Mouse (Mus musculus) lung, postnatal 10 days (tissue): ENCODE measurements at regions not wholly inside any gene's neighbourhood (a gene's known extent, or its start where the extent isn't known, plus 50 kb on each side); places are given as distances from the start of the nearest gene placed in this dataset.
A peak's percentile ranks its signal among the peaks of the same experiment; 100 is the strongest.

Source experiments
- DNase-seq: peaks from one replicate; pipeline ENCODE4 v3.0.0; 2021

GRCm38 (mm10) chr9:83326437-83327086 is 114.4 kb downstream of the Lca5 start:
- no peak for DNase-seq

- DNase-seq, result no peak
Measured at GRCm38 (mm10) chr9:83325910-83326309, 115.0 kb downstream of the Lca5 start.

- DNase-seq, result no peak
Measured at GRCm38 (mm10) chr9:83324336-83324735, 116.6 kb downstream of the Lca5 start.

DNA sequence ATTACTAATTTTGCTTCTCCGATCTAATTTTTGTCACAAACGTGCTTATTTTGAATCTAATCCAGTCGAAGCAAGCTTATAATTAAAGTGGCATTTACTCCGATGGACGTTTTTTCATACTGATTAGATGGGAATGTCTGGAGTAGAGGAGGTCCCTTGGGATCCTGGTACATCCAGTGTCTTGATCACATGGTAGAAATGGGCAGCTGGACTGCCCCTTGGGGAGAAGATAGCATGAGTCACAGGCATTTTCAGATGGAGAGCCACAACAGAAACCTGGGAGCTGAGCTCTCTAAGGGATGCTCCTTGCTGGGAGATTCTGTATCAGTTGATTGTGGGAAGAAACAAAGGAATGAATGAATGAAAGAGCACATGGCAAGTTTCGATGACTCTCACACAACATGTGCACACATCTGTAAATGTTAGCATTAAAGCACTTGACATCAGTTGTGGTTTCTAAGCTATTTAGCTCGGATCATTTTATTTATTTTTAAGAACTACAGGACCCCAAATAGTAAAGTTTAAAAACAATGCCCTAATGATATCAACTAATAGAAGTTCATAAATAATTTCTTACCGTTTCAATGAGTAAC is 117.8 kb downstream of the Lca5 start:
- DNase-seq, result no peak

- no peak for DNase-seq
Measured at GRCm38 (mm10) chr9:83321793-83322192, 119.1 kb downstream of the Lca5 start.

- DNase-seq, result no peak
Measured at GRCm38 (mm10) chr9:83320834-83321233, 120.1 kb downstream of the Lca5 start.

GRCm38 (mm10) chr9:83316818-83317162 is 124.1 kb downstream of the Lca5 start:
- DNase-seq, result no peak

- DNase-seq, result peak; percentile 20
Measured at GRCm38 (mm10) chr9:83315941-83316817, 124.7 kb downstream of the Lca5 start.

DNA sequence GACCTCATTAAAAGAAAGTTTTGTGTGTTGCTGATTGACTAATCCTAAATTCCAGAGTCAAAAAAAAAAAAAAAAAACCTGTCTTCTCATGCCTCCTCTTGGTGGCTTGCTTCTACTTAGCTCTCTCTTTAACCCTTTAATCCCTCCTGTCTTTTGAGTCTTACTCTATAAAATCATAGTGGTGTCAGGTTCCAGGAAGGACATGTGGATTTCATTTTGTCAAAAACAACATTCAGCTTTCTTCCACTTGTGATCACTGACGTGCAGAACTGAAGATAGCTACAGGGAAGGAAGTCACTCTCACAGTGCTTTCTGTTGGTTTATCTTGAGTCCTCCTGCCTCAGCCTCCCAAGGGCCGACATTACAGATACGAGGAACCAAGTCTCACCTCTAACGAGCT is 132.2 kb downstream of the Lca5 start:
- DNase-seq, result no peak

DNA sequence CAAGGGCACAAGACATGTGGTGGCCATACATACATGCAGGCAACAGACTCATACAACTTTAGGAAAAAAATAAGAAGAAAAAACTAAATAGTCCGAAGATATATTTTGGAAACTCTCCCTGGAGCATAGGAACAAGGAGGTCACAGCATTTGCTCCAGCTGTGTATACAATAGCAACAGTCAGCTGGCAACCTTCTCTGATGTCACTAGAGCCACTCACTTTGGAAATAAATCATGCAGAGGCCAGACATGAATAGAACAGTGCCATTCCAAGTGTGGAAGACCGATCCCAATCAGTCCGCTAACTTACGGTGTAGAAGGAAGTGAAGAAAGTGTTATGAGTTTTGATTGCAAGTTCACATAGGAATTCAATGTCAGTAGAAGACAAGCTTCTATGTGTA is 132.8 kb downstream of the Lca5 start:
- peak; percentile 13 for DNase-seq

DNA sequence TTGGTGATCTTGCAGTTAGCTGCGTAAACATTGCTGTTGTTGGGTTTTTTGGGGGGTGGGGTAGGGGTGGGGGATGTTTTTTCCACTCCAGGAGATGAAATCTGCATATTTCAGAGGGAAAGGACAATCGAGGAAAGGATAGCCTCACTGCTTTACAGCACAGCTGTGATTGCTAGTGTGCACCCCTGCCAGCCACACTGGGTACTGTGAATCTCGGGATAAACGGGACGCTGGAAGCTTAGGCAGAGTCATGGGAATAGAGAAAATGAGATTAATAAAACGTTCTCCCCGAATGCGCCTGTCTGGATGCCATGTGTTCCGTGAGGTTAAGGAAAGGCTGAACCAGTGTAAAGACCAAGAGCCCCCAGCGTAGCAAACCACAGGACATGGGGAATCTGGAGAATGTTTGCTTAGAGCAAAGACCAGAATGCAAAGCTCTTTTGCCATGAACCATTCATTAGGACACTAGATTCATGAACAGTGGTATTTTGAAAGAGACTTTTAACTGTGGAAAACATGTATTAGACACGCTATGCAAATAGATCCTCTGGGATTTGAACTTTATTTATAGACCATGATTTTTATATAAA is 133.5 kb downstream of the Lca5 start:
- no peak for DNase-seq

DNA sequence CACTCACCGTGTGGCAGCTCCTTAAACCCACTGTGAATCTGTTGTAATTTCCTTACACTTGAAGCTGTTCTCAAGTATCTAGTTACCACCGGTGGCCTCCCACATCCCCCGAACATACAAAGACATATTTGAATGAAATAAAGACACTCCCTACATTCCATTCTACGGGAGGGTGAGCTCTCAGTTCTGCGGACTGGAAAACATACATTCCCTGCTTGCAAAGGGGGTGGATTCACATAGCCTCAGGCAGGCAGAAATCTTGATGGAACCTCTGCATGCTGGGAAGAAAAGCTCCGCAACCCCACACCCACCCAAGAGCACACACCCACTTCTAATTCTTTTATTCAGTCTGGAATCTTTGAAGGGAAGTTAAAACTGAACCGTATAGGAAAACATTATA is 136.0 kb downstream of the Lca5 start:
- no peak for DNase-seq

DNA sequence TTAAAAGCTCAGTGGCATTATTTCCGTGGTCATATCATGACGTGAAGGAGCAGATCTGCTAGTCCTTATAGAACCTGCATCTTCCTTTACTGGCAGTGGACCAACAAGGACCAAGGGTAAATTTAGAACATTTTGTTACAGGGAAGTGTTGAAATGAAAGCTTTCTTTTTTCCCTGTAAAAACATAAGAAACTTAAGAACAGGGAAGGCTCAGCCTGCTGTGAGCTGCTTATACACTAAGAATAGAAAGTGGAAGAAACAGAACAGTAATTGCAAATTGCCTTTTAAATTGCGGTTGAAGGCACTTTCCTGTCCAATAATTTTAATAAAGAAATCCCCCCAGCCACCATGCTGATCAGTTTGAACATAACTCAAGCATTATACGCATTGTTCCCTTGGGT is 140.4 kb downstream of the Lca5 start:
- DNase-seq, result no peak

- no peak for DNase-seq
Measured at GRCm38 (mm10) chr9:83300044-83300443, 140.9 kb downstream of the Lca5 start.

DNA sequence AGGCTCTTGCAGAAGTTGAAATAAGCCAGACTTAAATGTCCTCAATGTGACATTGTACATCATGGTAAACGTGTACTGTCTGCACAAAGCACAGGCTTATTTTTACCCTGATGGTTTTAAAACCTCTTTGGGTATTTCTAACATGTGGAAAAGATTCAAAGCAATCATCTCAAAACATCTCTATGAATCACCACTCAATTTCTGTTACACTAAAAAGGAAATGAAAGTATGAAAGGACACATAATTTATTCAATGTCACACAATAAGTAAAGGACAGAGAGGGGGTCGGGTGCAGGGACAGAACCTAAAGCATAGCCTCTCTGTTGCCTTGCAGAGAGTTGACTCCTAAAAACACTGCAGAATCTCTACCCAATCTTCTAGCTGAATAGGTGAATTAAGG is 141.3 kb downstream of the Lca5 start:
- DNase-seq, result no peak

- DNase-seq, result no peak
Measured at GRCm38 (mm10) chr9:83295453-83295852, 145.5 kb downstream of the Lca5 start.

DNA sequence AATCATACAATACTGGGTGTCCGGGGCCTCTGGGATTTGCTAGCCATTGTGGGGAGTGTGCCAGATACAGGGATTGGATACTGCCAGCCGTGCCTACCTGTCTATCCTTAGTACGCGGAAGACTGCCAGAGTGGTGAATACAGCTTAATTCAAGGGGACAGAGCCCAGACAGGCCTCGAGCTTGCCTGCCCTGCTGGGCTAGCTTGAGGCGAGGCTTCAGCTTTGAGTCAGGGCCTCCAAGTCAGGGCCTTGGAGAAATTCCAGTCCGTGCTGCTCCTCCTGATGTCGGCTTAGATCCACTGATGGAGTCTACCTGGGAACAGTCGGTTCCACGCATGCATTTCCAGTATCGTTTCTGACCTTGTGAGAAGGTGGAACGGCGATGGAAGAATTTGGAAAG is 146.5 kb downstream of the Lca5 start:
- DNase-seq, result no peak

DNA sequence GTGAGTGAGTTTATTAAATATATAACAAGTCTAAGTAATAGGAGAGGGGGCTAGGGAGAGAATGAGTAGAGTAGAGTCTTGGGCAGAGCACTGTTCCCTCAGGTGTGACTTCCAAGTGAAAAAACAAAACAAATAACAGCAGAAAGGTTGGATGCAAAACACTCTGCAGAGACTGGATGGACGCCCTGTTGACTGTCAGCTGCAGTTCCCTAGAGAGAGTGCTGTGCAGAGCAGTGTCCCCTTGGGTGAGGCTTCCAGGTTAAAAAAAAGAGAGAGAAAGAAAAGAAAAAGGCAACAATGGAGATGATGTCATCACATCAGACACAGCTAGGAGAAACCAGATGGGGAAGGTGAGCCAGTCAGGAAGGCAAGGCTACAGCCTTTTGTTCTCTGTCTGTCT is 137.6 kb upstream of the Hmgn3 start:
- no peak for DNase-seq

DNA sequence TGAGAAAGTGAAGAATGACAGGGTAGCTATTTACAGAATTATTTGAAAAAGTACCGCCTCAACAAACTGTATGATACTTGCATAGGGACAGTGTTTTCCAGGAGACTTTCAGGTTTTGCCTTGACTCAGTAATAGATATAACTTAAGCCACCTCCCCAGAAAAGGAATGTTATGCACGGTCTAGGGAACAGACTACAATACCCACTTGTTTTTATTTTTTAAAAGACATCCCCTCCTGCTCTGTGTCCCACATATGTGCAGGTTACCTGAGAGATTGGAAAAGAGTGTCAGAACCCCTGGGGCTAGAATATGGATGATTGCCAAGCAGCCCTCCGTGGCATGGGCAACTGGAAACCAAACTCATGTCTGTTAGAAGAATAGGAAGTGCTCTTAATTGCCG is 137.2 kb upstream of the Hmgn3 start:
- DNase-seq, result no peak

DNA sequence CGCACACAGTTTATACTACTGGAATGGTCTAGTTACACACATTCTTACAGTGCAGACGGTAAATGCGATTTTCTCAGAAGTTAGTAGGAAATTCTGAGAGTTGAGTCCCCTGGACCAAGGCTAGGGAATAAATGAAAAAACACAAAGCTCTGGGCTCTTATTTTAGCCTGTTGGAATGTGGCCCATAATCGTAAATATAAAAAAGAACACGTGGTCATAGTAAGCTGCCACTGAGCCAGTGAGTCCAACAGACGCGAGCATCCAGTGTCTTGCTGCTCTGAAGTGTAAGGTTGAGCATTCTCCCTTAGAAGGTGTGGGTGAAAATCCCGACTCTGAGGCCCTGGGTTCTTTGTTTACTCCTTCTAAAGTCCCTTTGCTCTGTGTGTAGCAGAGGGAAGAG is 136.8 kb upstream of the Hmgn3 start:
- DNase-seq, result no peak

DNA sequence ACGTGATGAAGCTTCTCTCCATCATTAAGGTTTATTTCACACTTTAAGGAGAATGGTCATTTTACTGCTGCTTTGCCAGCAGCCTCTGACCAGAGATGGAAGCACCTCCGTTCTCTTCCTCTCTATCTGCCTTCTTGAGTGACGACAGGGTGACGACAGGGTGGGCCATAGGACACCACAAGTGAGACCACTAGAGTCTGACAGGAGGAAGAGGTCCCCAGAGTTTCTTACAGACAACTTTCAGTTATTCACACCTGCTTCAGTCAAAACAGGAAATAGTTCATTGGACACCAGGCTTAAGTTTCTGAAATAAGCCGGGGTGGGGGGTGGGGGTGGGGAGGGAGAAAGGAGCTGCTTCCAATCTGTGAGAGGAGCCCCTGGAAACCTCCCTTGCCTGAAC is 131.3 kb upstream of the Hmgn3 start:
- no peak for DNase-seq

DNA sequence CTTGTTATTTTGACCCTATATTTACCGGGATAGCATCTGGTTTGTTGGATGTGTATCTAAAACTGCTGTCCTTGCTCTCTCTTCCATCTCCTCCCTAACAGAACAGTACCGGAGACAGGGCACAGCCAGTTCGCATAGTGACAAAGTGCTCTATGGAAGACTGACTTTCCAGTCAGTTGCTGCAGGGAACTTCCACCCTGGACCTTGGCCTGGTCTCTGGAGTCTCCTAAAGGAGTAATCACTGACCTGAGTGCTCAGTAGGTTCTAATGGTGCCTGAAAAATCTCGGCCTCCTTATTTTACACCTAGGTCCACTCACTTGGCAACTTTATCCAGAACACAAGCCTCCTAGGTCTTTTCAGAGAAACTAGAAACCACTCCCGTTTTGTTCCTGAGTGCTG is 130.9 kb upstream of the Hmgn3 start:
- DNase-seq, result no peak

- DNase-seq, result no peak
Measured at GRCm38 (mm10) chr9:83276291-83276690, 129.8 kb upstream of the Hmgn3 start.
